ENCODE assay signal across 19 mouse cellular contexts in the genomic region with DNA sequence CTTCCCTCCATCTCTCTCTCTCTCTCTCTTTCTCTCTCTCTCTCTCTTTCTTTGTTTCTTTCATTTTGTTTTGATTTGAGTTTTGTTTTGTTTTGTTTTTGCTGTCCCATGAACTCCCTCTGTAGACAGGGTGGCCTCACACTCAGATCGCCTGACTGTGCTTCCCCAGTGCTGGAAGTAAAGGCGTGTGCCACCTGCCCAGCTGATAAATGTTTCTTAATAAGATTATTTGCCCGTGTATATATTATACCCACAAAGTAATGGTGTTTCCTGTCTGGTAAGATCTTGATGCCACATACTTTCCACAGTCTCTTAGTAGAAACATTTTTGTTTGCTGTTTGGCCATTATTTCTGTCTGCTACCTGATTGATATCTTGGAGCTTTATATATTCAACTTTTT.
"Had no signal": no experiment of that assay in that cellular context is flagged by ENCODE, and none has a peak within 500 bp of the region (broad histone marks: within the 10 kb centered on the region; RNA-seq: fewer than 3 reads in every experiment).

No protein-coding gene starts in this region.

- H3K9ac ChIP-seq: liver, embryonic 13.5 days; midbrain, embryonic 12.5 days; midbrain, embryonic 15.5 days; neural tube, embryonic 12.5 days; neural tube, embryonic 15.5 days; stomach, embryonic 15.5 days had no signal

- H3K4me2 ChIP-seq: liver, embryonic 13.5 days; midbrain, embryonic 12.5 days; midbrain, embryonic 15.5 days; neural tube, embryonic 12.5 days; neural tube, embryonic 15.5 days; stomach, embryonic 15.5 days had no signal

- H3K27me3 ChIP-seq: liver, embryonic 13.5 days; megakaryocyte, embryonic 14.5 days; midbrain, embryonic 12.5 days; midbrain, embryonic 15.5 days; neural tube, embryonic 12.5 days; neural tube, embryonic 15.5 days; stomach, embryonic 15.5 days had no signal

- H3K36me3 ChIP-seq: liver, embryonic 13.5 days; midbrain, embryonic 12.5 days; midbrain, embryonic 15.5 days; neural tube, embryonic 12.5 days; neural tube, embryonic 15.5 days; stomach, embryonic 15.5 days had no signal

- H3K4me3 ChIP-seq: layer of hippocampus, adult 2 months; liver, embryonic 13.5 days; megakaryocyte, embryonic 14.5 days; midbrain, embryonic 12.5 days; midbrain, embryonic 15.5 days; neural tube, embryonic 12.5 days; neural tube, embryonic 15.5 days; stomach, embryonic 15.5 days had no signal

- H3K4me1 ChIP-seq: liver, embryonic 13.5 days; midbrain, embryonic 12.5 days; midbrain, embryonic 15.5 days; neural tube, embryonic 12.5 days; neural tube, embryonic 15.5 days; stomach, embryonic 15.5 days had no signal

- DNase-seq: kidney, adult 2 months; kidney, postnatal 25 days; layer of hippocampus, adult 9-11 months; liver, embryonic 13.5 days; lung, adult 2 months; lung, postnatal 14 days; lung, postnatal 4 days; right cerebral cortex, adult 18-20 months; right cerebral cortex, postnatal 14 days; spleen, adult 18-20 months; thymus, postnatal 36 days had no signal

- H3K9me3 ChIP-seq: liver, embryonic 13.5 days; megakaryocyte, embryonic 14.5 days; midbrain, embryonic 12.5 days; midbrain, embryonic 15.5 days; neural tube, embryonic 12.5 days; neural tube, embryonic 15.5 days; stomach, embryonic 15.5 days had no signal

- H3K27ac ChIP-seq: kidney, postnatal 0 days; layer of hippocampus, adult 2 months; liver, embryonic 13.5 days; midbrain, embryonic 12.5 days; midbrain, embryonic 15.5 days; neural tube, embryonic 12.5 days; neural tube, embryonic 15.5 days; stomach, embryonic 15.5 days had no signal

- ATAC-seq: midbrain, embryonic 15.5 days had no signal
